Mouse (Mus musculus): ENCODE results near the gene Adora1. TPM values are rescaled to one million over a fixed set of nuclear protein-coding genes. Genes with fewer than 3 reads are reported as not detected.

Gene Adora1
- polyA plus RNA-seq, 1 experiment from 2014 or later: 0.84 TPM

GRCm38 (mm10) chr1:134205296-134206018 lies 29.8 kb downstream of the Adora1 start:
- Histone ChIP-seq H3K4me2 (ENCODE audit: low read depth, low read length, severe bottlenecking) (no peak overlapping the region), H3K4me1 (replicated peaks; ENCODE audit: control insufficient read depth, insufficient read depth, low read length) (no peaks in the 10 kb centered on the region), H3K9ac (ENCODE audit: low read length) (no peak overlapping the region), H3K36me3 (ENCODE audit: control insufficient read depth, insufficient read depth, low read length) (no peaks in the 10 kb centered on the region), H3K27ac (ENCODE audit: low read depth, low read length) (no peak overlapping the region), H3K4me3 (ENCODE audit: low read depth, low read length) (no peak overlapping the region), H3K9me3 (ENCODE audit: control insufficient read depth, low read length) (no peaks in the 10 kb centered on the region), H3K27me3 (ENCODE audit: control insufficient read depth, insufficient read depth, low read length) (no peaks in the 10 kb centered on the region)
- 76% methylated on average over 9 of the region's 9 CpGs for WGBS
- ATAC-seq (replicated peaks; ENCODE audit: low FRiP score) (no peak), DNase-seq (ENCODE audit: low spot score) (no peak)

GRCm38 (mm10) chr1:134204230-134204629 lies 31.0 kb downstream of the Adora1 start:
- no peaks in the 10 kb centered on the region for H3K4me1 ChIP-seq (replicated peaks; ENCODE audit: control insufficient read depth, insufficient read depth, low read length)
- H3K4me2 ChIP-seq (ENCODE audit: low read depth, low read length, severe bottlenecking): no peak overlapping the region
- 94% methylated on average over 13 of the region's 13 CpGs for WGBS
- H3K4me3 ChIP-seq (ENCODE audit: low read depth, low read length): no peak overlapping the region
- H3K27me3 ChIP-seq (ENCODE audit: control insufficient read depth, insufficient read depth, low read length): no peaks in the 10 kb centered on the region
- H3K27ac ChIP-seq (ENCODE audit: low read depth, low read length): no peak overlapping the region
- no peak for DNase-seq (ENCODE audit: low spot score)
- no peaks in the 10 kb centered on the region for H3K9me3 ChIP-seq (ENCODE audit: control insufficient read depth, low read length)
- no peak for ATAC-seq (replicated peaks; ENCODE audit: low FRiP score)
- no peak overlapping the region for H3K9ac ChIP-seq (ENCODE audit: low read length)
- H3K36me3 ChIP-seq (ENCODE audit: control insufficient read depth, insufficient read depth, low read length): no peaks in the 10 kb centered on the region

GRCm38 (mm10) chr1:134201751-134202420 lies 33.3 kb downstream of the Adora1 start:
- Histone ChIP-seq H3K9ac (ENCODE audit: low read length) (no peak overlapping the region), H3K4me2 (ENCODE audit: low read depth, low read length, severe bottlenecking) (no peak overlapping the region), H3K4me3 (ENCODE audit: low read depth, low read length) (no peak overlapping the region), H3K4me1 (replicated peaks; ENCODE audit: control insufficient read depth, insufficient read depth, low read length) (no peaks in the 10 kb centered on the region), H3K36me3 (ENCODE audit: control insufficient read depth, insufficient read depth, low read length) (no peaks in the 10 kb centered on the region), H3K27ac (ENCODE audit: low read depth, low read length) (no peak overlapping the region), H3K9me3 (ENCODE audit: control insufficient read depth, low read length) (no peaks in the 10 kb centered on the region), H3K27me3 (ENCODE audit: control insufficient read depth, insufficient read depth, low read length) (no peaks in the 10 kb centered on the region)
- no peak for ATAC-seq (replicated peaks; ENCODE audit: low FRiP score)
- WGBS: 48% methylated on average over 3 of the region's 3 CpGs
- DNase-seq (ENCODE audit: low spot score): peak; percentile 77

- no peak for DNase-seq (ENCODE audit: low spot score)
- H3K27me3 ChIP-seq (ENCODE audit: control insufficient read depth, insufficient read depth, low read length): no peaks in the 10 kb centered on the region
- no peaks in the 10 kb centered on the region for H3K36me3 ChIP-seq (ENCODE audit: control insufficient read depth, insufficient read depth, low read length)
- 88% methylated on average over 6 of the region's 6 CpGs for whole genome bisulfite sequencing
- H3K4me1 ChIP-seq (replicated peaks; ENCODE audit: control insufficient read depth, insufficient read depth, low read length): no peaks in the 10 kb centered on the region
- ATAC-seq (replicated peaks; ENCODE audit: low FRiP score): no peak
- H3K27ac ChIP-seq (ENCODE audit: low read depth, low read length): no peak overlapping the region
- H3K4me2 ChIP-seq (ENCODE audit: low read depth, low read length, severe bottlenecking): no peak overlapping the region
- no peak overlapping the region for H3K4me3 ChIP-seq (ENCODE audit: low read depth, low read length)
- H3K9ac ChIP-seq (ENCODE audit: low read length): no peak overlapping the region
- H3K9me3 ChIP-seq (ENCODE audit: control insufficient read depth, low read length): no peaks in the 10 kb centered on the region
Observed at GRCm38 (mm10) chr1:134200998-134201686, 34.1 kb downstream of the Adora1 start.

GRCm38 (mm10) chr1:134200481-134200880 lies 34.8 kb downstream of the Adora1 start:
- Histone ChIP-seq H3K4me1 (replicated peaks; ENCODE audit: control insufficient read depth, insufficient read depth, low read length) (no peaks in the 10 kb centered on the region), H3K4me3 (ENCODE audit: low read depth, low read length) (no peak overlapping the region), H3K4me2 (ENCODE audit: low read depth, low read length, severe bottlenecking) (no peak overlapping the region), H3K9me3 (ENCODE audit: control insufficient read depth, low read length) (no peaks in the 10 kb centered on the region), H3K36me3 (ENCODE audit: control insufficient read depth, insufficient read depth, low read length) (no peaks in the 10 kb centered on the region), H3K27ac (ENCODE audit: low read depth, low read length) (no peak overlapping the region), H3K9ac (ENCODE audit: low read length) (no peak overlapping the region), H3K27me3 (ENCODE audit: control insufficient read depth, insufficient read depth, low read length) (no peaks in the 10 kb centered on the region)
- ATAC-seq (replicated peaks; ENCODE audit: low FRiP score) (no peak), DNase-seq (ENCODE audit: low spot score) (no peak)
- WGBS: 62% methylated on average over 2 of the region's 2 CpGs

- H3K4me1 ChIP-seq (replicated peaks; ENCODE audit: control insufficient read depth, insufficient read depth, low read length): no peaks in the 10 kb centered on the region
- DNase-seq (ENCODE audit: low spot score) (no peak), ATAC-seq (replicated peaks; ENCODE audit: low FRiP score) (no peak)
- H3K4me3 ChIP-seq (ENCODE audit: low read depth, low read length): no peak overlapping the region
- H3K9ac ChIP-seq (ENCODE audit: low read length): no peak overlapping the region
- H3K4me2 ChIP-seq (ENCODE audit: low read depth, low read length, severe bottlenecking): no peak overlapping the region
- H3K27ac ChIP-seq (ENCODE audit: low read depth, low read length): no peak overlapping the region
- WGBS: 82% methylated on average over 12 of the region's 12 CpGs
- H3K9me3 ChIP-seq (ENCODE audit: control insufficient read depth, low read length): no peaks in the 10 kb centered on the region
- H3K27me3 ChIP-seq (ENCODE audit: control insufficient read depth, insufficient read depth, low read length): no peaks in the 10 kb centered on the region
- no peaks in the 10 kb centered on the region for H3K36me3 ChIP-seq (ENCODE audit: control insufficient read depth, insufficient read depth, low read length)
Observed at GRCm38 (mm10) chr1:134198197-134198995, 36.8 kb downstream of the Adora1 start.

- Histone ChIP-seq H3K4me2 (ENCODE audit: low read depth, low read length, severe bottlenecking) (no peak overlapping the region), H3K27me3 (ENCODE audit: control insufficient read depth, insufficient read depth, low read length) (no peaks in the 10 kb centered on the region), H3K27ac (ENCODE audit: low read depth, low read length) (no peak overlapping the region), H3K9ac (ENCODE audit: low read length) (no peak overlapping the region), H3K36me3 (ENCODE audit: control insufficient read depth, insufficient read depth, low read length) (no peaks in the 10 kb centered on the region), H3K9me3 (ENCODE audit: control insufficient read depth, low read length) (no peaks in the 10 kb centered on the region), H3K4me3 (ENCODE audit: low read depth, low read length) (no peak overlapping the region), H3K4me1 (replicated peaks; ENCODE audit: control insufficient read depth, insufficient read depth, low read length) (no peaks in the 10 kb centered on the region)
- DNase-seq (ENCODE audit: low spot score) (no peak), ATAC-seq (replicated peaks; ENCODE audit: low FRiP score) (no peak)
- 79% methylated on average over 15 of the region's 15 CpGs for WGBS
Observed at GRCm38 (mm10) chr1:134197325-134197982, 37.8 kb downstream of the Adora1 start.

GRCm38 (mm10) chr1:134196386-134196785 lies 38.8 kb downstream of the Adora1 start:
- no peak overlapping the region for H3K27ac ChIP-seq (ENCODE audit: low read depth, low read length)
- no peak overlapping the region for H3K4me3 ChIP-seq (ENCODE audit: low read depth, low read length)
- no peak overlapping the region for H3K9ac ChIP-seq (ENCODE audit: low read length)
- WGBS: 64% methylated on average over 4 of the region's 4 CpGs
- no peaks in the 10 kb centered on the region for H3K9me3 ChIP-seq (ENCODE audit: control insufficient read depth, low read length)
- H3K4me1 ChIP-seq (replicated peaks; ENCODE audit: control insufficient read depth, insufficient read depth, low read length): no peaks in the 10 kb centered on the region
- H3K4me2 ChIP-seq (ENCODE audit: low read depth, low read length, severe bottlenecking): no peak overlapping the region
- ATAC-seq (replicated peaks; ENCODE audit: low FRiP score) (no peak), DNase-seq (ENCODE audit: low spot score) (peak; percentile 60)
- H3K36me3 ChIP-seq (ENCODE audit: control insufficient read depth, insufficient read depth, low read length): no peaks in the 10 kb centered on the region
- no peaks in the 10 kb centered on the region for H3K27me3 ChIP-seq (ENCODE audit: control insufficient read depth, insufficient read depth, low read length)
